Mouse (Mus musculus): ENCODE measurements around the gene Slco3a1.

Slco3a1 gene

GRCm38 (mm10) chr7:74348318-74348890 lies 206.2 kb downstream of the Slco3a1 start:
- DNase-seq (ENCODE audit: low read depth, low spot score), result no peak

- DNase-seq (ENCODE audit: low read depth, low spot score), result no peak
Observed at GRCm38 (mm10) chr7:74347026-74347425, 207.6 kb downstream of the Slco3a1 start.

- DNase-seq (ENCODE audit: low read depth, low spot score), result no peak
Observed at GRCm38 (mm10) chr7:74346451-74346850, 208.1 kb downstream of the Slco3a1 start.

GRCm38 (mm10) chr7:74341149-74341805 lies 213.3 kb downstream of the Slco3a1 start:
- no peak for DNase-seq (ENCODE audit: low read depth, low spot score)

- DNase-seq (ENCODE audit: low read depth, low spot score), result no peak
Observed at GRCm38 (mm10) chr7:74340419-74340954, 214.1 kb downstream of the Slco3a1 start.

GRCm38 (mm10) chr7:74337677-74338420 lies 216.7 kb downstream of the Slco3a1 start:
- no peak for DNase-seq (ENCODE audit: low read depth, low spot score)

- DNase-seq (ENCODE audit: low read depth, low spot score), result no peak
Observed at GRCm38 (mm10) chr7:74332323-74332722, 222.3 kb downstream of the Slco3a1 start.

GRCm38 (mm10) chr7:74330858-74331726 lies 223.5 kb downstream of the Slco3a1 start:
- DNase-seq (ENCODE audit: low read depth, low spot score), result no peak

GRCm38 (mm10) chr7:74330117-74330857 lies 224.3 kb downstream of the Slco3a1 start:
- DNase-seq (ENCODE audit: low read depth, low spot score), result no peak

- no peak for DNase-seq (ENCODE audit: low read depth, low spot score)
Observed at GRCm38 (mm10) chr7:74329004-74329403, 225.6 kb downstream of the Slco3a1 start.

GRCm38 (mm10) chr7:74327716-74328115 lies 226.9 kb downstream of the Slco3a1 start:
- no peak for DNase-seq (ENCODE audit: low read depth, low spot score)

- no peak for DNase-seq (ENCODE audit: low read depth, low spot score)
Observed at GRCm38 (mm10) chr7:74325052-74325451, 229.5 kb downstream of the Slco3a1 start.

- DNase-seq (ENCODE audit: low read depth, low spot score), result no peak
Observed at GRCm38 (mm10) chr7:74323683-74324082, 230.9 kb downstream of the Slco3a1 start.

- DNase-seq (ENCODE audit: low read depth, low spot score), result no peak
Observed at GRCm38 (mm10) chr7:74323194-74323593, 231.4 kb downstream of the Slco3a1 start.

GRCm38 (mm10) chr7:74320635-74321034 lies 233.9 kb downstream of the Slco3a1 start:
- no peak for DNase-seq (ENCODE audit: low read depth, low spot score)

GRCm38 (mm10) chr7:74315836-74316435 lies 238.6 kb downstream of the Slco3a1 start:
- no peak for DNase-seq (ENCODE audit: low read depth, low spot score)

GRCm38 (mm10) chr7:74314276-74314675 lies 240.3 kb downstream of the Slco3a1 start:
- no peak for DNase-seq (ENCODE audit: low read depth, low spot score)

- no peak for DNase-seq (ENCODE audit: low read depth, low spot score)
Observed at GRCm38 (mm10) chr7:74313279-74314105, 241.1 kb downstream of the Slco3a1 start.

GRCm38 (mm10) chr7:74311536-74311935 lies 243.0 kb downstream of the Slco3a1 start:
- DNase-seq (ENCODE audit: low read depth, low spot score), result no peak

Data from WW6 (cell line).